Mouse (Mus musculus) midbrain, embryonic 16.5 days (tissue): ENCODE results near the gene Tmem115. TPM values are rescaled to one million over a fixed set of nuclear protein-coding genes. Genes with fewer than 3 reads are reported as not detected.
A peak's percentile ranks its signal among the peaks of the same experiment; 100 is the strongest.
"Not testable (repeated sequence)": the region's sequence is repeated elsewhere in the genome, so short reads cannot be mapped to it uniquely, and the experiment has no call there.

Source experiments
- ATAC-seq: fragments of 200-750 bp; cut with Nextera tagmentation; 2 replicates; pipeline ENCODE4 v1.8.0; 2017; ENCODE audit warnings: moderate TSS enrichment
- H3K27ac ChIP-seq: fragments of 300-500 bp; sonication (generic); 2 replicates; pipeline ENCODE4 v1.5.1; 2014; ENCODE audit warnings: mild to moderate bottlenecking, low read length, mixed read lengths
- H3K27me3 ChIP-seq: fragments of 300-500 bp; sonication (generic); 2 replicates; pipeline ENCODE4 v1.6.1; 2014; ENCODE audit warnings: low read depth, low read length, mixed read lengths; ENCODE audit not compliant: control insufficient read depth, insufficient read depth
- H3K36me3 ChIP-seq: fragments of 300-500 bp; sonication (generic); 2 replicates; pipeline ENCODE4 v1.6.1; 2014; ENCODE audit warnings: mild to moderate bottlenecking, low read length, moderate library complexity, mixed read lengths; ENCODE audit not compliant: control insufficient read depth, insufficient read depth
- H3K4me1 ChIP-seq: fragments of 300-500 bp; sonication (generic); 2 replicates; pipeline ENCODE4 v1.6.1; 2014; ENCODE audit warnings: mild to moderate bottlenecking, low read length, mixed read lengths; ENCODE audit not compliant: control insufficient read depth, insufficient read depth
- H3K4me2 ChIP-seq: fragments of 300-500 bp; sonication (generic); 2 replicates; pipeline ENCODE4 v1.6.1; 2014; ENCODE audit warnings: mild to moderate bottlenecking, low read length, mixed read lengths
- H3K4me3 ChIP-seq: fragments of 300-500 bp; sonication (generic); 2 replicates; pipeline ENCODE4 v1.5.1; 2014; ENCODE audit warnings: low read depth, mild to moderate bottlenecking, low read length, moderate library complexity, mixed read lengths
- H3K9ac ChIP-seq: fragments of 300-500 bp; sonication (generic); 2 replicates; pipeline ENCODE4 v1.6.1; 2014; ENCODE audit warnings: low read depth, low read length, mixed read lengths
- H3K9me3 ChIP-seq: fragments of 300-500 bp; sonication (generic); replicated peaks from 2 replicates; pipeline ENCODE4 v1.6.1; 2014; ENCODE audit warnings: mild to moderate bottlenecking, low read length, mixed read lengths; ENCODE audit not compliant: control insufficient read depth, poor library complexity, severe bottlenecking
- WGBS: fragments of 180-500 bp; shearing (Covaris S2); extraction: QIAGEN DNeasy Blood & Tissue Kit; methylation state at CpG from one replicate; pipeline ENCODE4 v1.1.7; 2014; 5-methylcytosine and 5-hydroxymethylcytosine counted together
- polyA plus RNA-seq: library from polyadenylated mRNA; unstranded; fragments of >200 nt; fragmentation: Nextera tagmentation; extraction: Ambion mirVana; gene quantifications from 2 replicates; pipeline ENCODE4 v1.2.1, GENCODE M21; 2015

The Tmem115 gene
- polyA plus RNA-seq, 1 experiment from 2014 or later, result 45.2 TPM

- Histone ChIP-seq H3K36me3 (peaks cover 14% of the 10 kb centered on the region; the same call in 1 of the 2 replicates), H3K27ac (no peak overlapping the region), H3K9ac (no peak overlapping the region), H3K4me2 (peak overlapping the region; percentile 93), H3K4me1 (peaks cover 36% of the 10 kb centered on the region), H3K27me3 (no peaks in the 10 kb centered on the region), H3K4me3 (peak overlapping the region; percentile 84), H3K9me3 (no peaks in the 10 kb centered on the region)
- WGBS, result 94% methylated on average over 21 of the region's 21 CpGs
- ATAC-seq, result no peak
These were observed 37.1 kb downstream of the Tmem115 start for GRCm38 (mm10) chr9:107570845-107571244.

- Histone ChIP-seq H3K9ac (no peak overlapping the region), H3K4me1 (peaks cover 36% of the 10 kb centered on the region), H3K27me3 (no peaks in the 10 kb centered on the region), H3K36me3 (peaks cover 14% of the 10 kb centered on the region; the same call in 1 of the 2 replicates), H3K9me3 (no peaks in the 10 kb centered on the region), H3K4me2 (no peak overlapping the region; the same call in 1 of the 2 replicates), H3K27ac (no peak overlapping the region), H3K4me3 (no peak overlapping the region)
- no peak for ATAC-seq
- WGBS, result 96% methylated on average over 22 of the region's 22 CpGs
These were observed 38.0 kb downstream of the Tmem115 start for GRCm38 (mm10) chr9:107571534-107572326.

GRCm38 (mm10) chr9:107572327-107572662 is 38.5 kb downstream of the Tmem115 start:
- Histone ChIP-seq H3K9ac (no peak overlapping the region), H3K27ac (no peak overlapping the region), H3K4me2 (no peak overlapping the region), H3K36me3 (peaks cover 14% of the 10 kb centered on the region; the same call in 1 of the 2 replicates), H3K9me3 (no peaks in the 10 kb centered on the region), H3K4me3 (no peak overlapping the region), H3K27me3 (no peaks in the 10 kb centered on the region), H3K4me1 (peaks cover 33% of the 10 kb centered on the region)
- 94% methylated on average over 2 of the region's 2 CpGs for WGBS
- no peak for ATAC-seq

GRCm38 (mm10) chr9:107573774-107574173 is 40.0 kb downstream of the Tmem115 start:
- Histone ChIP-seq H3K36me3 (peaks cover 14% of the 10 kb centered on the region; the same call in 1 of the 2 replicates), H3K4me1 (peaks cover 22% of the 10 kb centered on the region)
- not testable (repeated sequence) for H3K9ac ChIP-seq, H3K9me3 ChIP-seq, H3K4me3 ChIP-seq, H3K27me3 ChIP-seq, H3K4me2 ChIP-seq, H3K27ac ChIP-seq, ATAC-seq
- WGBS, result 79% methylated on average over 6 of the region's 6 CpGs

GRCm38 (mm10) chr9:107575579-107576356 is 42.0 kb downstream of the Tmem115 start:
- Histone ChIP-seq H3K9me3 (no peaks in the 10 kb centered on the region), H3K4me2 (no peak overlapping the region), H3K36me3 (peaks cover 14% of the 10 kb centered on the region; the same call in 1 of the 2 replicates), H3K27me3 (no peaks in the 10 kb centered on the region), H3K4me3 (no peak overlapping the region), H3K27ac (no peak overlapping the region), H3K9ac (no peak overlapping the region), H3K4me1 (peaks cover 18% of the 10 kb centered on the region)
- WGBS, result 92% methylated on average over 14 of the region's 14 CpGs
- no peak for ATAC-seq

- peak within 1 kb of the TSS; percentile 35; the same call in 1 of the 2 replicates for H3K27ac ChIP-seq
- WGBS, result 30% methylated on average over 16 of the region's 16 CpGs
- H3K4me1 ChIP-seq, result peaks cover 17% of the 10 kb centered on the region
- peak within 1 kb of the TSS; percentile 29 for H3K4me2 ChIP-seq
- no peaks in the 10 kb centered on the region for H3K9me3 ChIP-seq
- no peak for ATAC-seq
- H3K27me3 ChIP-seq, result no peaks in the 10 kb centered on the region
- H3K4me3 ChIP-seq, result peak within 1 kb of the TSS; percentile 10; the same call in 1 of the 2 replicates
- no peak within 1 kb of the TSS; the same call in 1 of the 2 replicates for H3K9ac ChIP-seq
- peaks cover 13% of the 10 kb centered on the region; the same call in 1 of the 2 replicates for H3K36me3 ChIP-seq
These were observed 42.8 kb downstream of the Tmem115 start, which contains the start of gene Hyal1 for GRCm38 (mm10) chr9:107576357-107577107. Gene Hyal1 (plus strand): TSS chr9:107576927.

- Histone ChIP-seq H3K4me2 (no peak overlapping the region), H3K4me1 (peaks cover 18% of the 10 kb centered on the region), H3K9ac (no peak overlapping the region), H3K9me3 (no peaks in the 10 kb centered on the region), H3K27ac (no peak overlapping the region), H3K27me3 (no peaks in the 10 kb centered on the region), H3K36me3 (peaks cover 6% of the 10 kb centered on the region; the same call in 1 of the 2 replicates), H3K4me3 (no peak overlapping the region)
- ATAC-seq, result no peak
- WGBS, result 94% methylated on average over 10 of the region's 10 CpGs
These were observed 44.1 kb downstream of the Tmem115 start for GRCm38 (mm10) chr9:107577871-107578270.

GRCm38 (mm10) chr9:107578587-107578986 is 44.8 kb downstream of the Tmem115 start, which contains the start of gene Naa80:
Gene Naa80 (plus strand): TSS chr9:107578887.
- WGBS, result 83% methylated on average over 3 of the region's 3 CpGs
- H3K4me3 ChIP-seq, result no peak within 1 kb of the TSS
- peaks cover 8% of the 10 kb centered on the region; the same call in 1 of the 2 replicates for H3K36me3 ChIP-seq
- ATAC-seq, result no peak
- no peak within 1 kb of the TSS for H3K27ac ChIP-seq
- no peaks in the 10 kb centered on the region for H3K9me3 ChIP-seq
- H3K27me3 ChIP-seq, result no peaks in the 10 kb centered on the region
- H3K4me1 ChIP-seq, result peaks cover 18% of the 10 kb centered on the region
- no peak within 1 kb of the TSS for H3K9ac ChIP-seq
- H3K4me2 ChIP-seq, result no peak within 1 kb of the TSS
